Mouse (Mus musculus): ENCODE measurements around the gene Arl10.

GRCm38 (mm10) chr13:54608666-54609065, 33.9 kb downstream of the Arl10 start:
- no peak for TF ChIP-seq RCOR1 (conservative IDR thresholded peaks at IDR 0.05; ENCODE audit: low read depth, low read length)
- TF ChIP-seq EP300 (IDR thresholded peaks at IDR 0.05; ENCODE audit: low read length), result no peak
- TF ChIP-seq NRF1 (IDR thresholded peaks at IDR 0.05; ENCODE audit: low read depth, low read length), result no peak
- no peak for TF ChIP-seq POLR2AphosphoS2 (IDR thresholded peaks at IDR 0.05; ENCODE audit: low read depth, low read length)
- no peak for TF ChIP-seq CHD2 (IDR thresholded peaks at IDR 0.05; ENCODE audit: low read length)
- TF ChIP-seq SIN3A (IDR thresholded peaks at IDR 0.05; ENCODE audit: low read length), result no peak

Data from CH12.LX (cell line).